Mouse (Mus musculus) layer of hippocampus, adult 18-20 months (tissue): ENCODE results near the gene Clic1. TPM values are rescaled to one million over a fixed set of nuclear protein-coding genes. Genes with fewer than 3 reads are reported as not detected.
A peak's percentile ranks its signal among the peaks of the same experiment; 100 is the strongest.
"Not testable (repeated sequence)": the region's sequence is repeated elsewhere in the genome, so short reads cannot be mapped to it uniquely, and the experiment has no call there.

Experiments used
- DNase-seq, 2 experiments: peaks; one replicate each; pipeline ENCODE4 v3.0.0; 2022; ENCODE audit warnings: low spot score in 2 of 2
- total RNA-seq, 2 experiments: library from RNA; stranded (reverse); gene quantifications; 2 replicates each; pipeline ENCODE4 v1.2.3; 2021

The Clic1 gene
- total RNA-seq, 2 experiments from 2014 or later: 7.7 to 8.3 TPM

GRCm38 (mm10) chr17:35020551-35020950 is 29.2 kb upstream of the Clic1 start:
- DNase-seq: no peak

- peak; percentile 71 to 92 for DNase-seq
Measured at GRCm38 (mm10) chr17:35021163-35021808, 28.5 kb upstream of the Clic1 start.

GRCm38 (mm10) chr17:35021842-35022477 is 27.8 kb upstream of the Clic1 start:
- no peak for DNase-seq

GRCm38 (mm10) chr17:35022541-35023060 is 27.2 kb upstream of the Clic1 start:
- no peak for DNase-seq

- no peak for DNase-seq
Measured at GRCm38 (mm10) chr17:35023221-35023620, 26.5 kb upstream of the Clic1 start.

GRCm38 (mm10) chr17:35023756-35024155 is 26.0 kb upstream of the Clic1 start:
- DNase-seq: no peak

- no peak for DNase-seq
Measured at GRCm38 (mm10) chr17:35024261-35024660, 25.5 kb upstream of the Clic1 start.

- DNase-seq: no peak
Measured at GRCm38 (mm10) chr17:35024691-35025488, 24.9 kb upstream of the Clic1 start.

- no peak for DNase-seq
Measured at GRCm38 (mm10) chr17:35026206-35026605, 23.6 kb upstream of the Clic1 start.

- peak in 1 of 2 experiments; percentile 47 for DNase-seq
Measured at GRCm38 (mm10) chr17:35027277-35028068, 22.3 kb upstream of the Clic1 start, which contains the start of gene Sapcd1. Gene Sapcd1, minus strand, starts transcription at chr17:35028016.

- DNase-seq: no peak
Measured at GRCm38 (mm10) chr17:35028315-35028714, 21.5 kb upstream of the Clic1 start.

- no peak for DNase-seq
Measured at GRCm38 (mm10) chr17:35029691-35030532, 19.9 kb upstream of the Clic1 start.

GRCm38 (mm10) chr17:35031272-35031671 is 18.5 kb upstream of the Clic1 start:
- DNase-seq: no peak

GRCm38 (mm10) chr17:35031880-35032279 is 17.9 kb upstream of the Clic1 start:
- no peak for DNase-seq

GRCm38 (mm10) chr17:35032323-35032870 is 17.4 kb upstream of the Clic1 start:
- no peak for DNase-seq

- DNase-seq: not testable (repeated sequence)
Measured at GRCm38 (mm10) chr17:35033703-35034102, 16.1 kb upstream of the Clic1 start.

GRCm38 (mm10) chr17:35034896-35035295 is 14.9 kb upstream of the Clic1 start:
- no peak for DNase-seq

GRCm38 (mm10) chr17:35039121-35039873 is 10.5 kb upstream of the Clic1 start:
- peak; percentile 67 to 75 for DNase-seq

GRCm38 (mm10) chr17:35043794-35044193 is 6.0 kb upstream of the Clic1 start:
- no peak for DNase-seq
